Mouse (Mus musculus) spleen, adult 2 months (tissue): ENCODE measurements around the gene E130114P18Rik.

Experiments
- CTCF ChIP-seq: fragments of 200-500 bp; IDR thresholded peaks from 2 replicates; pipeline ENCODE4 v1.5.1; 2011; ENCODE audit warnings: mild to moderate bottlenecking, inconsistent platforms; ENCODE audit not compliant: insufficient read depth, insufficient read length, insufficient replicate concordance; ENCODE audit errors: extremely low read depth
- POLR2A ChIP-seq: fragments of 200-500 bp; IDR thresholded peaks from 2 replicates; pipeline ENCODE4 v1.6.1; 2011; ENCODE audit warnings: low read depth, low read length, inconsistent platforms

DNA sequence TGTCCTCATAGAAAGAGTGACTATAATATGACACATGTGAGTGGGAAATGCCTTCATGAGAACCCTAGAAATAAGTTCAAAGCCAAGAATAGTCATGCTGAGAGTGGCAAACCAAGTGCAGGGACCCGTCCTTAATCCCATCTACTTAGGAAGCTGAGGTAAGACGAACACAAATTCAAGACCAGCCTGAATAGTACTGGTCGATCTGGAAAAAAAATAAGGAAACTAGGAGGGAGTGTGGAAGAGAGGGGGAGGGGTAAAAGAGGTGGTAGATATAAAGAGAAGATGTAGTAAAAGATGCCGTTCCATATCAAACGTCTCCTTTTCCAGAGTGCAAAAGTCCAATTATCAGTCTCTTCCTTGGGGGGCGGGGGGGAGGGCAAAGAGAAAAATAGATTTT lies 213.7 kb downstream of the E130114P18Rik start:
- TF ChIP-seq CTCF (no peak), POLR2A (no peak)
